Comparison of ENCODE assay signal across 24 mouse cellular contexts in the genomic region with DNA sequence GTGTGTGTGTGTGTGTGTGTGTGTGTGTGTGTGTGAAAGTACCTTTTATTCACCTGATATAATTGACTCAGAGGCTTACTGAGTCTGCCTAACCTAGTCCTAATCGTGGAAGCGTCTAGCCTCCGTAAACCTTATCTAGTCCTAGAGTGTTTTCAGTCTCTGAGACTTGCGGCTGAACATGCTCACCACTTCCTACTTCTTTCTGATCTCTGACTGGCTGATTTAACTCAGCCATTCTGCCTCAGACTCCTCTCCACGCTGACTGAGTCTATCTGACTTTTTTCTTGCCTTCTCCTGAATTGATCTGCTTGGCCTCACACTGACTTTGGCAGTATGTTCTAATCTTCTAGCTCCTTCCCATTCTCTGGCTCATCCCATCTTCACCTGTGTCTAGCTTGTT. TPM values are rescaled to one million over a fixed set of nuclear protein-coding genes. Genes with fewer than 3 reads are reported as not detected.
DNase-seq lines count a peak whose midpoint lies in the region; ATAC-seq and TF ChIP-seq lines count a peak whose summit lies in the region.
"Had no signal": no experiment of that assay in that cellular context is flagged by ENCODE, and none has a peak within 500 bp of the region (broad histone marks: within the 10 kb centered on the region; RNA-seq: fewer than 3 reads in every experiment).

No protein-coding gene starts in this region.

- no peak for TF ChIP-seq POLR2A in thymus, adult 2 months (IDR thresholded peaks at IDR 0.05; ENCODE audit: control insufficient read depth, extremely low read depth, insufficient read depth, low read length, poor library complexity)

- H3K4me3 ChIP-seq in thymus, adult 2 months (ENCODE audit: control insufficient read depth, insufficient read depth, low read length) = no peak overlapping the region
- H3K4me3 ChIP-seq: embryonic facial prominence, embryonic 12.5 days; gastrocnemius, adult 2 months; hindbrain, embryonic 12.5 days; intestine, embryonic 15.5 days; left cerebral cortex, adult 2 months; limb, embryonic 13.5 days; liver, embryonic 15.5 days; neural tube, embryonic 15.5 days; stomach, embryonic 15.5 days had no signal

- H3K36me3 ChIP-seq in thymus, adult 2 months (ENCODE audit: control insufficient read depth, insufficient read depth, low read length) = no peaks in the 10 kb centered on the region
- H3K36me3 ChIP-seq: embryonic facial prominence, embryonic 12.5 days; G1E; hindbrain, embryonic 12.5 days; intestine, embryonic 15.5 days; limb, embryonic 13.5 days; liver, embryonic 15.5 days; neural tube, embryonic 15.5 days; stomach, embryonic 15.5 days had no signal

- H3K27me3 ChIP-seq in thymus, adult 2 months (ENCODE audit: control insufficient read depth, insufficient read depth, low read length) = no peaks in the 10 kb centered on the region; the same call in 1 of the 2 replicates
- H3K27me3 ChIP-seq: embryonic facial prominence, embryonic 12.5 days; intestine, embryonic 15.5 days; limb, embryonic 13.5 days; neural tube, embryonic 15.5 days; stomach, embryonic 15.5 days had no signal

- ATAC-seq in hematopoietic stem cell, adult 5-6 weeks (replicated peaks in 1 of 2; ENCODE audit: insufficient read depth in 1 of 2, low FRiP score in 2 of 2, low TSS enrichment in 1 of 2, low read depth in 1 of 2, poor library complexity in 2 of 2, severe bottlenecking in 2 of 2) = peak; percentile 81 to 92
- ATAC-seq: forebrain, postnatal 0 days; intestine, embryonic 15.5 days had no signal

- H3K27ac ChIP-seq in thymus, adult 2 months (ENCODE audit: control insufficient read depth, insufficient read depth, low read length) = no peak overlapping the region
- H3K27ac ChIP-seq: embryonic facial prominence, embryonic 12.5 days; gastrocnemius, adult 2 months; hindbrain, embryonic 12.5 days; intestine, embryonic 15.5 days; left cerebral cortex, adult 2 months; limb, embryonic 13.5 days; liver, embryonic 15.5 days; neural tube, embryonic 15.5 days; stomach, embryonic 15.5 days had no signal

- DNase-seq in thymus, adult 2 months = peak; percentile 50
- no peak for DNase-seq in thymus, adult 18-20 months
- peak; percentile 42 to 44 for DNase-seq in natural killer cell, adult 2 months (ENCODE audit: low spot score in 2 of 2)
- DNase-seq in adrenal gland, postnatal 25 days = no peak
- DNase-seq in layer of hippocampus, postnatal 14 days (ENCODE audit: low spot score in 2 of 2) = no peak
- DNase-seq in frontal cortex, postnatal 10 days (ENCODE audit: low spot score in 2 of 2) = no peak
- DNase-seq in heart, postnatal 10 days = no peak
- DNase-seq: adrenal gland, adult 8-10 months; cerebellum, adult 11-12 months; forebrain, postnatal 0 days; gastrocnemius, adult 2 months; heart, adult 18-20 months; lung, postnatal 10 days had no signal

- WGBS in thymus, adult 2 months = 3% methylated on average over 5 of the region's 5 CpGs

- intact Hi-C loops in heart, postnatal 10 days (cut with DNase I) = no loop called here

- TF ChIP-seq CTCF in thymus, adult 2 months (IDR thresholded peaks at IDR 0.05; ENCODE audit: borderline replicate concordance, control insufficient read depth, extremely low read depth, insufficient read depth, low read length, poor library complexity) = no peak

- peaks cover 13% of the 10 kb centered on the region for H3K4me1 ChIP-seq in thymus, adult 2 months (replicated peaks; ENCODE audit: control insufficient read depth, insufficient read depth, low read length)
- H3K4me1 ChIP-seq: embryonic facial prominence, embryonic 12.5 days; hindbrain, embryonic 12.5 days; limb, embryonic 13.5 days; liver, embryonic 15.5 days; neural tube, embryonic 15.5 days; stomach, embryonic 15.5 days had no signal

RNA-seq across cellular contexts. Expression of a gene that starts 7.6 kb away (rescaled TPM):
- polyA plus RNA-seq in thymus, adult 2 months (2012; rRNA removed) = 144 and 156 TPM in 2 replicates
- total RNA-seq in hematopoietic stem cell, adult 5-6 weeks (2017) = 11.8 and 19.2 TPM in 2 replicates
- total RNA-seq in adrenal gland, postnatal 25 days (2021) = 40.0 and 48.2 TPM in 2 replicates
- 1 to 10 TPM; 6.2 to 6.7 TPM for total RNA-seq in layer of hippocampus, postnatal 14 days (2021)
- total RNA-seq in heart, postnatal 10 days (2021) = 100 to 1,000 TPM; 160 to 180 TPM

RNA-seq across cellular contexts. Expression of a gene that starts 20.6 kb away (rescaled TPM):
- polyA plus RNA-seq in thymus, adult 2 months (2012; rRNA removed) = 18.6 and 40.6 TPM in 2 replicates
- total RNA-seq in hematopoietic stem cell, adult 5-6 weeks (2017) = 0.06 TPM in 1 of 2 replicates, not detected in the other
- total RNA-seq in adrenal gland, postnatal 25 days (2021) = 0.24 and 0.36 TPM in 2 replicates
- under 1 TPM in 1 of 2 experiments, not detected in 1; 0.44 TPM for total RNA-seq in layer of hippocampus, postnatal 14 days (2021)
- under 1 TPM in 1 of 2 experiments, not detected in 1; 0.10 TPM for total RNA-seq in heart, postnatal 10 days (2021)
- total RNA-seq: gastrocnemius, adult 2 months had no signal
- polyA plus RNA-seq: G1E; heart, embryonic 14.5 days had no signal

RNA-seq across cellular contexts. Expression of a gene that starts 47.5 kb away (rescaled TPM):
- 0.15 and 0.26 TPM in 2 replicates for polyA plus RNA-seq in thymus, adult 2 months (2012; rRNA removed)
- not detected in 2 replicates for total RNA-seq in hematopoietic stem cell, adult 5-6 weeks (2017)
- total RNA-seq in adrenal gland, postnatal 25 days (2021) = not detected in 2 replicates
- total RNA-seq in layer of hippocampus, postnatal 14 days (2021) = not detected
- not detected for total RNA-seq in heart, postnatal 10 days (2021)
- total RNA-seq: adrenal gland, adult 8-10 months; forebrain, postnatal 0 days; gastrocnemius, adult 2 months; heart, adult 18-20 months; left cerebral cortex, adult 2 months had no signal
- polyA plus RNA-seq: embryonic facial prominence, embryonic 12.5 days; forebrain, postnatal 0 days; G1E; heart, embryonic 14.5 days; hindbrain, embryonic 12.5 days; intestine, embryonic 15.5 days; limb, embryonic 13.5 days; liver, embryonic 15.5 days; neural tube, embryonic 15.5 days; stomach, embryonic 15.5 days had no signal

Comparison
In these comparisons a context has a peak if more than half of its experiments do, and no peak if none do; other contexts are left out.
1. DNase-seq: peak in thymus, adult 2 months (single experiment) and natural killer cell, adult 2 months (2 of 2); none in thymus, adult 18-20 months (0 of 2), adrenal gland, postnatal 25 days (single experiment), layer of hippocampus, postnatal 14 days (0 of 2), frontal cortex, postnatal 10 days (0 of 2) and heart, postnatal 10 days (0 of 2).